Mouse (Mus musculus): ENCODE data around the gene Ing4. TPM values are rescaled to one million over a fixed set of nuclear protein-coding genes. Genes with fewer than 3 reads are reported as not detected.
"Not testable (repeated sequence)": the region's sequence is repeated elsewhere in the genome, so short reads cannot be mapped to it uniquely, and the experiment has no call there.

Ing4 gene
- total RNA-seq, 4 experiments from 2014 or later, result 52.5 to 59.2 (median 54.2) TPM

- no peak for DNase-seq (ENCODE audit: low spot score in 2 of 2)
Measured at GRCm38 (mm10) chr6:125040221-125040620, 661 bp downstream of the Ing4 start.

- no peak for DNase-seq (ENCODE audit: low spot score in 2 of 2)
Measured at GRCm38 (mm10) chr6:125041047-125041446, 1.5 kb downstream of the Ing4 start.

- no peak for DNase-seq (ENCODE audit: low spot score in 2 of 2)
Measured at GRCm38 (mm10) chr6:125042081-125042480, 2.5 kb downstream of the Ing4 start.

DNA sequence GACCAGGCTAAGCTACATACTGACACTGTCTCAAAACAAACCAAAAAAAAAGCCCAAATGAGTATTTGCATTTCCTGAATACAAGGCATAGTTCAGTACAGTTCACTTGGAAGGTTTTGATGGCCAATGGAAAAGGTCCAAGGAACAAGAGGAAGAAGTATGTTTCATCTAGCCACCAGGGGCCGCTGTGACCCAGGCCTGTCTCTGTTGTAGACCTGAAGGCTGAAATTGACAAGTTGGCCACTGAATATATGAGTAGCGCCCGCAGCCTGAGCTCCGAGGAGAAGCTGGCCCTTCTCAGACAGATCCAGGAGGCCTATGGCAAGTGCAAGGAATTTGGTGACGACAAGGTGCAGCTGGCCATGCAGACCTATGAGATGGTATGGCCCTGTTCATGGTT, 7.1 kb downstream of the Ing4 start:
- peak; percentile 45 to 46 for DNase-seq (ENCODE audit: low spot score in 2 of 2)

DNA sequence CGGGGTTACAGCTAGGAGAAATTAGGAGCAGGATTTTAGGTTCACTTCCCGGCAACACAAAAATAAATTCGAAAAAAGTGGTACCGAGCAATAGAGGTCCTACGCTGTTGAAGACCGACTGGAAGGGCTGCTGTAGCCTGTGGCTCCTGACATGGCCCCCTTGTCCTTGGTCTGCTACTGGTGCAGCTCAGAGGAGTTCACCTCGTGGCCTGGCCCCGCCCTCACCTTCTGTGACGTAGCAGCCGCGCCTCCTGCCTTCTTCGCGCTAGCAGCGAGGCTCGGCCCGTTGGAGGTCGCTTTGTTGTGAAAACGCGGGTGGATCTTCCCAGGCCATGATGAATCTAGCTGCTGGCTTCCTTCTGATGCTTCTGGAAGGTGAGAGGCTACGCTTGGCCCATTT, 10.1 kb downstream of the Ing4 start, which contains the start of gene Acrbp:
Gene Acrbp, plus strand, starts transcription at position 12 of the 400 bp plus-strand sequence.
- no peak for DNase-seq (ENCODE audit: low spot score in 2 of 2)

DNA sequence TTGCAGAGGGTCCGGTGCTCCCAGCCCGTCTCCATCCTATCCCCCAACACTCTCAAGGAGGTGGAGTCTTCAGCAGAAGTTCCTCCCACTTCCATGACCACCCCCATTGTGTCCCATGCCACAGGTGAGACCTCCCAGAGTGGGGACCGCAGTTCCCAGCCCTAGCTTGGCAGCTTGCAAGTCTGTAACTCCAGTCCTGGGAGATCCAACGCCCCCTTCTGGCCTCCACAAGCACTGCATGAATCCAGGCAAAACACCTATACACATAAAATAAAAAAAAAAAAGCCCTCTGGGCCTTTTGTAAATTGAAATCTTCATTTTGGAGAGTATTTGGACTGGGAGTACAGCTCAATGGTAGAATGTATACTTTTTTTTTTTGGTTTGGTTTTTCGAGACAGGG, 11.7 kb downstream of the Ing4 start:
- no peak for DNase-seq (ENCODE audit: low spot score in 2 of 2)

- DNase-seq (ENCODE audit: low spot score in 2 of 2), result no peak
Measured at GRCm38 (mm10) chr6:125061493-125061892, 21.9 kb downstream of the Ing4 start.

- no peak for DNase-seq (ENCODE audit: low spot score in 2 of 2)
Measured at GRCm38 (mm10) chr6:125062511-125062910, 23.0 kb downstream of the Ing4 start.

DNA sequence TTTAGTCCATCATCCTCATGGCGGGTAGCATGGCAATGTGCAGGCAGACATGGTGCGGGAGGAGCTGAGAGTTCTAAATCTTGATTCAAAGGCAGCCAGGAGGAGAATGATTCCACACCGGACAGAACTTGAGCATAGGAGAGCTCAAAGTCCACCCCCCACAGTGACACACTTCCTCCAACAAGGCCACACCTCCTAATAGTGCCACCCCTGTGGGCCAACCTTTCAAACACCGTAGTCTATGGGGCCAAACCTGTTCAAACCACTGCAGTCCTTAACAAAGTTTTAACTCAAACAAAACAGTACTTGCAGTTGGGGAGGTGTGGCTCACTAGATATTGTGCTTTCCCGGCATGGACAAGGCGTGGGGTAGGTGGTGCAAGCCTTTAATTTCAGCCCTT, 24.3 kb downstream of the Ing4 start:
- DNase-seq (ENCODE audit: low spot score in 2 of 2), result no peak

GRCm38 (mm10) chr6:125065223-125065622, 25.7 kb downstream of the Ing4 start:
- not testable (repeated sequence) for DNase-seq (ENCODE audit: low spot score in 2 of 2)

- no peak for DNase-seq (ENCODE audit: low spot score in 2 of 2)
Measured at GRCm38 (mm10) chr6:125067571-125067995, 28.0 kb downstream of the Ing4 start, which contains the start of gene Lpar5. Gene Lpar5, plus strand, starts transcription at chr6:125067920.

DNA sequence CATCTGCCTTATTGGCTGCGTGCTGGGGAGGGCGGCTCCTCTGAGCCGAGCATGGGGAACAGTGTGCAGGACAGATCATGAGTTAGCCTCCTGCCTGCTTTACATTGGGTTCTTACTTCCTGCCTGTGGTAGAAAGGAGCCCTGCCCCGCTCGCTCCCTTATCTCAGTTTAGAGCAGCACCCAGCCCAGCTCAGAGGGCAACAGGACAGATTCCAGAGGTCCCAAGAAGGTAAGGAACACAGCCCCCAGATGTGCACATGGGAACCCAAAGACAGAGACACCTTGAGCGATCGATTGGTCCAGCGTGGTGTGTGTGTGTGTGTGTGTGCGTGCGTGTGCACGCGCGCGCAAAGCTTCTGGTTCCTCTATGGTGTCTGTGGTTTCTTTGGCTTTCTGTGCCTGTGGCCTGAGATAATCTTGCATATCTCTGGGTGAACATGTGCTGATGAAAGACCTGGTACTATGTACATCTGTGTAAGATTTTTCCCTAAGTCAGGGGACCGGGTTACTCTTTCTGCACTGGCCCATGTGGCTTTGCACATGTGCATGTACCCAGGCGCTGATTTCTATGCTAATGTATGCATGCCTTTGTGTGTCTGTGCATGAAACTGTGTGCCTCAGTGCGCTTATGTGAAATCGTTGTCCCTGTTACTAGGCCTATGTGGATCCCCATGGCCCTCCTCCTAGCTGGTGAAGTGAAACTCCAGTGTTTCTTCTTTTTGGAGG, 31.8 kb downstream of the Ing4 start:
- DNase-seq (ENCODE audit: low spot score in 2 of 2), result no peak

GRCm38 (mm10) chr6:125071896-125072279, 32.3 kb downstream of the Ing4 start:
- no peak for DNase-seq (ENCODE audit: low spot score in 2 of 2)

DNA sequence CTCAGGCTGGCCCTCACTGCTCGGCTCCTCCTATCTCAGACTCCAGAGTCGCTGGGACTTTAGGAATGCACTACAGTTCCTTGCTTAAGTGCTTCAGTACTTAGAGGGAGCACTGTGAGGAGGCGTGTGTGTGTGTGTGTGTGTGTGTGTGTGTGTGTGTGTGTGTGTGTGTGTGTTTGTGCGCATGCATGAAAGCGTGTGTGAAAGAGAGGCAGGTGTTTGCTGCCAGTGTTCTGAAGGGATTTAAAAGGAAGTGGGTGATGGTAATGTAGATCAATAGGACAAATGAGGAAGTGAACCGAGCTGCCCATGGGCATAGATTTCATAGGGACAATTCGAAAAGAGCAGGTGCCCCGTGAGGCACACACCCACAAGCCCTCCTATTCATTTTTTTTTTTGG, 34.3 kb downstream of the Ing4 start:
- no peak for DNase-seq (ENCODE audit: low spot score in 2 of 2)

- DNase-seq (ENCODE audit: low spot score in 2 of 2), result no peak
Measured at GRCm38 (mm10) chr6:125081394-125081793, 41.8 kb downstream of the Ing4 start.

DNA sequence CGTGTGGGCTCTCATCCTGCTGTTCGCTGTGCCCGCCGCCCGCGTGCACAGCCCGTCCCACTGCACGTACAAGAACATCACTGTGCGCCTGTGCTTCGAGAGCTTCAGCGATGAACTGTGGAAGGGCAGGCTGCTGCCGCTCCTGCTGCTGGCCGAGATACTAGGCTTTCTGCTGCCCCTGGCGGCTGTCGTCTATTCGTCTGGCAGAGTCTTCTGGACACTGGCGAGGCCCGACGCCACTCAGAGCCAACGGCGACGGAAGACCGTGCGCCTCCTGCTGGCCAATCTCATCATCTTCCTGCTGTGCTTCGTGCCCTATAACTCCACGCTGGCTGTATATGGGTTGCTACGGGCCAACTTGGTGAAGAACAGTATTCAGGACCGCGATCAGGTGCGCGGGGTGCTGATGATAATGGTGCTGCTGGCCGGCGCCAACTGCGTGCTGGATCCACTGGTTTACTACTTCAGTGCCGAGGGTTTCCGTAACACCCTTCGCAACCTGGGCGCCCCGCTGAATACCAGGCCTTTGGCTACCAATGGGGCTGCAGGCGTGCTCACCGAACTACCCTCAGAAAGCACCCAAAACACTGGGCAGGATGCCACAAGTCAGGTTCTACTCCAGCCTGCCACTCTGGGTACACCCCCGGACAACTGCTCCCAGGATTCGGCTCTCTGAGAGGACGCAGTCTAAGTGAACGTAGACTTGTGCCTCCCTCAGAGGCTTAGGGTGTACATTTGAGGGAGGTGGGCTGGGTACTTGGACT, 42.4 kb downstream of the Ing4 start:
- peak; percentile 50 to 80 for DNase-seq (ENCODE audit: low spot score in 2 of 2)

DNA sequence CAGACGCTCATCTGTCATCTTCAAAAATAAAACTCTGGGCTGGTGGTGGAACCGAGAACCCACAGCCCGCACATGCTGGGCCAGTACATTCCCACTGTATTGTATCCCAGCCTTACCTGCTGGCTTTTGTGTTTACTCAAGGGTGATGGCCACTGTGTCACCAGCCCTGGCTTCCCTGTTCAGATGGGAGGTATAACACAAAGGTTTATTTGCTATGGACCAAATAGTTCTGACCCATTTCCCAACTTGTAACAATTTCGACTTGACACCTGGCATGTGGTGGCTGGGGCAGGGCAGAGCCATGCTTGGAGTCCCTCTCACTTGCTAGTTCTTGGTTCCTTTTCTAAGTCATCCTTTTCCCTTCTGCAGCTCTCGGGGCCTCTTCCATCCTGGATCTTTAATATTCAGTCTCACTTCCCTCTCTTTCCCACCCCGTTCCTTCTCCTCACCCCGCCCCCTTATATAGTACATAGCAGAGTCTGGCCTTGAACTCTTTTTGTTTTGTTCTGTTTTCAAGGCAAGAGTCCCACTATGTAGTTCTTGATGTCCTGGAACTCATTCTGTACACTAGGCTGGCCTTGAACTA, 43.3 kb downstream of the Ing4 start:
- no peak for DNase-seq (ENCODE audit: low spot score in 2 of 2)

DNA sequence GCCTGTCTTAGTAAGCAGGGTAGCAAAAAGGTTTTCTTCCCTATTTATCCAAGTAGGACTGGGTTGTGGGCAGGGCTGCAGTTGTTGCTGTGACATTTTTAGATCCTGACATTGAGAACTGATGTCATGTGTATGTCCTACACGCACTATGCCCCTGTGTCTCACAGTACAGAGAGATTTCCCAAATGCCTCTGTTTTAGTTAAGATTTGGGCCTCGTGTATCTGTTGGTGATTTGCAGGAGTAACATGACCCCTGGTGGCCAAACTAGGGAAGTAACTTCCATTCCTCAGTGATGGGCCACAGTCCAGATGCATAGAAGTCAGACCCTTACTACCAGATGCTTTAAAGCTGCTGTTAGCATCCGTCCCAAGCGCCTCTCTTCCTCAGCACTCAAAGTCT, 44.9 kb downstream of the Ing4 start:
- DNase-seq (ENCODE audit: low spot score in 2 of 2), result no peak

- no peak for DNase-seq (ENCODE audit: low spot score in 2 of 2)
Measured at GRCm38 (mm10) chr6:125087937-125088336, 48.4 kb downstream of the Ing4 start.

DNA sequence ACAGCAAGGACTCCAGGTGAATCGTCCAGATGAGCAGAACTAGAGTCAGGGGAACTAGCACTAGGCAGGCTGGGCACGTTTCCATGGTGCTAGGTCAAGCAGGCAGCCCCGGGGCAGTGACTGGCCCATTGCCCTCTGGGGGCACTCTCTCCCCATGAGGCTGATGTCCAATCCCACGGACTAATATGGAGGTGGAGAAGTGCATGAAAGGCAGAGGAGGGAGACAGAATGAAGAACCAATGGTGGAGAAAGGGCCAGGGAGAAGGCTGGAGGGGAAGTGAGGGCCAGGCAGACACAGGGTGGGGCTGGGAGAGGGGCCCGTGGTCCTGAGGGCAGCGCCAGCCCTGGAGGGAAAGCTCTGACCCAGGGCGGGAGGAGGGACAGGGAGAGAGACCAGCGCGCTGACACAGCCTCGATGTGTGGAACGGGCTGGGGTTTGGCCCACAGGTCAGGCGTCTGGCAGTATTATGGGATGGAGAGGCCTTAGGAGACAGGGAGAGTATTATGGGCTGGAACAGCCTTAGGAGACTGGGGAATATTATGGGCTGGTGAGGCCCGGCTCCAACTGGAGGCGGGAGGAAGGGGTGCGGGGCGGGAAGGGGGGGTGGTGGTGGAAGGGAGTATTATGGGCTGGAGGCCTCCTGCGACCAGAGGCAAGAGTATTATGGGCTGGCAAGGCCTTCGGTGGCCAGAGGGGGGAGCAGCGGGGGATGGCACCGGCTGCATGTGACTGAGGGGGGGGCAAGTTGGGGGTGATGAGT, 49.2 kb downstream of the Ing4 start:
- DNase-seq (ENCODE audit: low spot score in 2 of 2), result peak; percentile 41 to 77

DNA sequence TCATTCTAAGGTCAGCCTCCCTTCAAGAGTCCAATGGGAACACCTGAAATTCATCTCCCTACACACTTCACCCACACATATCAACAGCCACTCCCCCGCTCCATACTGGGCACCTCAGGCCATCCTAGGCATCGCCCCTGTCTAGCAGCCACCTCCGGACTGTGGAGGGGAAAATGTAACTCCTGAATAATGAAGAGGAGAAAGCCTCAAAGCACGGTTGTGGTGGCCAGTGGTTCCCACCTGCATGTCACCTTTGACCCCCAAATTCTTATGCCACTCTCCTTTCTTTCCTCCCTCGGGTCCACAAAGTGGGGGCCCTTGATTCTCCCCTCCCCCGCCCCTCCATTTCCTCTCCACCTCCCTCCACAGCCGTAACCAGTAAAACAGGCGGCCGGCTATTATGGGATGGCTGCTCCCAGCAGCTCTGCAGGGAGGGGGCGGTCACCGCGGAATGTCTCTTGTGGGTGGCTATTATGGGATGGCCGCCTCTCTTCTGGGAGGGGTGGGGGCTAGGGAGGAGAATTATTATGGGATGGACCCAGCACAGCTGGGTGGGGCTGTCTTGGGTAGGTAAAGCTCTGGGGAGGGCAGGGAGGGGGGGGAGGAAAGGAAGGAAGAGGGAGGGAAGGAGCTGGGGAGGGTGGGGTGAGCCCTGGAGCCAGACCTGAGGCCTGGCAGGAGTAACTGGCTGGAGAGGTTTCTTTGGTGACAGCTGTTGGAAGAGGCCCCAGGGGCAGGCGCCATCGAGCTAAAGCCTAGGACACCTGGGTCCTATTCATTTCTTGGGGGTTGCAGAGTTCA, 50.2 kb downstream of the Ing4 start:
- peak; percentile 54 to 93 for DNase-seq (ENCODE audit: low spot score in 2 of 2)
